20 mouse cellular contexts compared by ENCODE assay signal in genomic region chr2:127080591-127081218, GRCm38 (mm10). TPM values are rescaled to one million over a fixed set of nuclear protein-coding genes. Genes with fewer than 3 reads are reported as not detected.
A peak's percentile ranks its signal among the peaks of the same experiment; 100 is the strongest.
DNase-seq lines count a peak whose midpoint lies in the region; ATAC-seq and TF ChIP-seq lines count a peak whose summit lies in the region.
"Had no signal": no experiment of that assay in that cellular context is flagged by ENCODE, and none has a peak within 500 bp of the region (broad histone marks: within the 10 kb centered on the region; RNA-seq: fewer than 3 reads in every experiment).

No protein-coding gene starts in this region.

- peaks cover 9% of the 10 kb centered on the region; the same call in 1 of the 2 replicates for H3K36me3 ChIP-seq in heart, embryonic 12.5 days
- H3K36me3 ChIP-seq in ES-E14 (ENCODE audit: control insufficient read depth, insufficient read depth, low read length, poor library complexity, severe bottlenecking), result no peaks in the 10 kb centered on the region; the same call in 1 of the 2 replicates
- H3K36me3 ChIP-seq in liver, embryonic 14.5 days (replicated peaks; ENCODE audit: control insufficient read depth, insufficient read depth, low read depth), result no peaks in the 10 kb centered on the region
- H3K36me3 ChIP-seq in embryonic facial prominence, embryonic 10.5 days (replicated peaks), result peaks cover 5% of the 10 kb centered on the region; the same call in 1 of the 2 replicates
- H3K36me3 ChIP-seq: hindbrain, embryonic 12.5 days; midbrain, embryonic 12.5 days; neural tube, embryonic 15.5 days had no signal

- no peak overlapping the region for H3K4me3 ChIP-seq in heart, embryonic 12.5 days
- no peak overlapping the region for H3K4me3 ChIP-seq in ES-E14 (ENCODE audit: insufficient read depth in 1 of 2, low read depth in 1 of 2, low read length in 2 of 2, poor library complexity in 1 of 2, severe bottlenecking in 1 of 2)
- no peak overlapping the region for H3K4me3 ChIP-seq in liver, embryonic 14.5 days (ENCODE audit: insufficient read depth in 1 of 2, low read depth in 2 of 2, low read length in 2 of 2)
- no peak overlapping the region for H3K4me3 ChIP-seq in embryonic facial prominence, embryonic 10.5 days
- H3K4me3 ChIP-seq: heart, embryonic 13.5 days; hindbrain, embryonic 12.5 days; limb, embryonic 13.5 days; midbrain, embryonic 12.5 days; neural tube, embryonic 15.5 days had no signal

- H3K27me3 ChIP-seq in heart, embryonic 12.5 days (replicated peaks), result no peaks in the 10 kb centered on the region
- no peaks in the 10 kb centered on the region for H3K27me3 ChIP-seq in liver, embryonic 14.5 days (ENCODE audit: control insufficient read depth, insufficient read depth, low read length)
- H3K27me3 ChIP-seq in embryonic facial prominence, embryonic 10.5 days (replicated peaks; ENCODE audit: low read depth, poor library complexity, severe bottlenecking), result no peaks in the 10 kb centered on the region
- H3K27me3 ChIP-seq: CH12.LX; heart, embryonic 13.5 days; hindbrain, embryonic 12.5 days; limb, embryonic 13.5 days; midbrain, embryonic 12.5 days; neural tube, embryonic 15.5 days; Patski had no signal

- intact Hi-C loops in heart, postnatal 25 days (cut with DNase I), result no loop called here

- WGBS in heart, embryonic 12.5 days, result 68% methylated on average over 11 of the region's 11 CpGs
- WGBS in liver, embryonic 14.5 days (ENCODE audit: insufficient replicate concordance), result 46% methylated on average over 11 of the region's 11 CpGs
- WGBS in embryonic facial prominence, embryonic 10.5 days, result 91% methylated on average over 11 of the region's 11 CpGs

- no peak overlapping the region for H3K4me2 ChIP-seq in heart, embryonic 12.5 days
- peak overlapping the region; percentile 52 for H3K4me2 ChIP-seq in liver, embryonic 14.5 days (ENCODE audit: low read depth)
- H3K4me2 ChIP-seq: heart, embryonic 13.5 days; hindbrain, embryonic 12.5 days; limb, embryonic 13.5 days; midbrain, embryonic 12.5 days; neural tube, embryonic 15.5 days had no signal

- peak; percentile 68 for TF ChIP-seq EP300 in liver, embryonic 14.5 days (IDR thresholded peaks at IDR 0.05; ENCODE audit: low read depth)

- no peaks in the 10 kb centered on the region for H3K9me3 ChIP-seq in heart, embryonic 12.5 days (replicated peaks)
- no peaks in the 10 kb centered on the region for H3K9me3 ChIP-seq in ES-E14 (ENCODE audit: control insufficient read depth, insufficient read depth, low read depth, low read length)
- H3K9me3 ChIP-seq in liver, embryonic 14.5 days (ENCODE audit: control insufficient read depth, low read length), result no peaks in the 10 kb centered on the region
- H3K9me3 ChIP-seq in embryonic facial prominence, embryonic 10.5 days, result no peaks in the 10 kb centered on the region
- H3K9me3 ChIP-seq: heart, embryonic 13.5 days; hindbrain, embryonic 12.5 days; limb, embryonic 13.5 days; midbrain, embryonic 12.5 days; neural tube, embryonic 15.5 days had no signal

- ATAC-seq in heart, embryonic 12.5 days (ENCODE audit: insufficient number of reproducible peaks, low FRiP score), result no peak
- peak; percentile 95 for ATAC-seq in erythroblast, adult 5-6 weeks (replicated peaks; ENCODE audit: low FRiP score, poor library complexity, severe bottlenecking)
- peak; percentile 93 for ATAC-seq in liver, embryonic 14.5 days (ENCODE audit: insufficient read depth)
- ATAC-seq: intestine, embryonic 16.5 days; Patski had no signal

- no peak overlapping the region for H3K9ac ChIP-seq in heart, embryonic 12.5 days
- H3K9ac ChIP-seq in ES-E14 (ENCODE audit: insufficient read depth, low read depth, low read length, poor library complexity, severe bottlenecking), result no peak overlapping the region
- H3K9ac ChIP-seq in liver, embryonic 14.5 days (replicated peaks), result no peak overlapping the region; the same call in 1 of the 2 replicates
- H3K9ac ChIP-seq: heart, embryonic 13.5 days; hindbrain, embryonic 12.5 days; limb, embryonic 13.5 days; midbrain, embryonic 12.5 days; neural tube, embryonic 15.5 days had no signal

- in situ Hi-C loops in ES-E14 (cut with MboI; ENCODE audit: low sequenced_read_pairs in 2 of 2, unreplicated experiment in 2 of 2), result no loop called here

- no peak for TF ChIP-seq CTCF in liver, embryonic 14.5 days (IDR thresholded peaks at IDR 0.05; ENCODE audit: low read depth)

- H3K4me1 ChIP-seq in heart, embryonic 12.5 days (replicated peaks), result no peaks in the 10 kb centered on the region
- peaks cover 0 to 3% of the 10 kb centered on the region in 2 experiments; a peak in 1 of 4 replicates for H3K4me1 ChIP-seq in ES-E14 (ENCODE audit: control insufficient read depth in 2 of 2, insufficient read depth in 2 of 2, low read length in 2 of 2, poor library complexity in 1 of 2)
- peaks cover 16 to 17% of the 10 kb centered on the region in 2 experiments for H3K4me1 ChIP-seq in liver, embryonic 14.5 days (replicated peaks; ENCODE audit: control insufficient read depth in 2 of 2, insufficient read depth in 2 of 2, low read length in 1 of 2)
- no peaks in the 10 kb centered on the region for H3K4me1 ChIP-seq in embryonic facial prominence, embryonic 10.5 days
- H3K4me1 ChIP-seq: hindbrain, embryonic 12.5 days; limb, embryonic 13.5 days; midbrain, embryonic 12.5 days; neural tube, embryonic 15.5 days had no signal

- no peak overlapping the region for H3K27ac ChIP-seq in heart, embryonic 12.5 days (ENCODE audit: poor library complexity, severe bottlenecking)
- 0 out of 2 replicates have a peak overlapping the region, but pooled peaks have one; percentile 12 for H3K27ac ChIP-seq in ES-E14 (ENCODE audit: insufficient read depth, low read depth, low read length, poor library complexity, severe bottlenecking)
- peak overlapping the region; percentile 52 for H3K27ac ChIP-seq in liver, embryonic 14.5 days
- no peak overlapping the region for H3K27ac ChIP-seq in embryonic facial prominence, embryonic 10.5 days (replicated peaks)
- H3K27ac ChIP-seq: heart, embryonic 13.5 days; hindbrain, embryonic 12.5 days; limb, embryonic 13.5 days; midbrain, embryonic 12.5 days; neural tube, embryonic 15.5 days had no signal

- peak; percentile 53 for DNase-seq in heart, adult 11 months
- DNase-seq in ES-E14 (ENCODE audit: low read depth, low spot score), result no peak
- DNase-seq in liver, embryonic 14.5 days (ENCODE audit: low read depth in 3 of 3, low spot score in 3 of 3), result peak; percentile 49 to 51 (median 50)
- no peak for DNase-seq in embryonic facial prominence, embryonic 10.5 days (ENCODE audit: low spot score)
- no peak for DNase-seq in urinary bladder, postnatal 36 days (ENCODE audit: low spot score in 2 of 2)
- no peak for DNase-seq in heart, postnatal 25 days (ENCODE audit: low spot score)
- DNase-seq: cerebellum, adult 2 months; gastrocnemius, postnatal 10 days; lung, postnatal 10 days; thymus, postnatal 36 days had no signal

TF ChIP-seq in ES-E14, 5 proteins besides CTCF, POLR2A, EP300 and RAD21:
- no peak for TF ChIP-seq HCFC1 (IDR thresholded peaks at IDR 0.05; ENCODE audit: borderline replicate concordance, insufficient read depth, low read length)

RNA-seq across cellular contexts. Expression of gene Blvra, which starts 10.2 kb away (rescaled TPM):
- polyA plus RNA-seq in heart, embryonic 12.5 days (2016; fragmentation: Nextera tagmentation; extraction: Ambion mirVana), result 37.5 and 39.2 TPM in 2 replicates
- total RNA-seq in ES-E14 (2012; rRNA removed), result 6.0 and 11.6 TPM in 2 replicates
- 2.1 and 29.7 TPM in 2 replicates for total RNA-seq in erythroblast, adult 5-6 weeks (2015; ENCODE audit: low replicate concordance)
- total RNA-seq in erythroblast, adult 5-6 weeks (2017; ENCODE audit: low replicate concordance), result 18.3 and 26.8 TPM in 2 replicates
- 15.3 and 25.1 TPM in 2 replicates for polyA plus RNA-seq in liver, embryonic 14.5 days (2012; rRNA removed)
- polyA plus RNA-seq in liver, embryonic 14.5 days (2014; fragmentation: Nextera tagmentation; extraction: Ambion mirVana), result 63.7 and 65.1 TPM in 2 replicates
- polyA plus RNA-seq in embryonic facial prominence, embryonic 10.5 days (2016; fragmentation: Nextera tagmentation; extraction: Ambion mirVana), result 21.2 and 26.4 TPM in 2 replicates
- total RNA-seq in heart, postnatal 25 days (2021), result 10 to 100 TPM; 16.9 to 20.7 TPM

RNA-seq across cellular contexts. Expression of gene Ncaph, which starts 53.0 kb away (rescaled TPM):
- 62.9 and 67.1 TPM in 2 replicates for polyA plus RNA-seq in heart, embryonic 12.5 days (2016; fragmentation: Nextera tagmentation; extraction: Ambion mirVana)
- 45.9 and 47.4 TPM in 2 replicates for total RNA-seq in ES-E14 (2012; rRNA removed)
- 20.8 and 25.9 TPM in 2 replicates for total RNA-seq in erythroblast, adult 5-6 weeks (2015; ENCODE audit: low replicate concordance)
- total RNA-seq in erythroblast, adult 5-6 weeks (2017; ENCODE audit: low replicate concordance), result 37.4 and 64.0 TPM in 2 replicates
- 19.7 and 33.9 TPM in 2 replicates for polyA plus RNA-seq in liver, embryonic 14.5 days (2012; rRNA removed)
- polyA plus RNA-seq in liver, embryonic 14.5 days (2014; fragmentation: Nextera tagmentation; extraction: Ambion mirVana), result 58.4 and 65.2 TPM in 2 replicates
- polyA plus RNA-seq in embryonic facial prominence, embryonic 10.5 days (2016; fragmentation: Nextera tagmentation; extraction: Ambion mirVana), result 116 and 117 TPM in 2 replicates
- total RNA-seq in heart, postnatal 25 days (2021), result 1 to 10 TPM; 1.4 to 2.3 TPM

Comparison
In these comparisons a context has a peak if more than half of its experiments do, and no peak if none do; other contexts are left out.
1. DNase-seq: peak in heart, adult 11 months (single experiment) and liver, embryonic 14.5 days (3 of 3); none in ES-E14 (single experiment), embryonic facial prominence, embryonic 10.5 days (single experiment), urinary bladder, postnatal 36 days (0 of 2) and heart, postnatal 25 days (single experiment).
2. H3K27ac ChIP-seq: peak in ES-E14 (single experiment) and liver, embryonic 14.5 days (single experiment); none in heart, embryonic 12.5 days (single experiment) and embryonic facial prominence, embryonic 10.5 days (single experiment).
3. RNA of gene Ncaph, which starts 53.0 kb away (total RNA-seq): 45.9 to 47.4 TPM in ES-E14 and 20.8 to 64.0 TPM in erythroblast, adult 5-6 weeks; 1.4 to 2.3 TPM in heart, postnatal 25 days; every median in the first group is over 4 times any median in the second.